20 mouse cellular contexts compared by ENCODE assay signal in genomic region chr3:87575766-87576165, GRCm38 (mm10). TPM values are rescaled to one million over a fixed set of nuclear protein-coding genes. Genes with fewer than 3 reads are reported as not detected.
DNase-seq lines count a peak whose midpoint lies in the region; ATAC-seq and TF ChIP-seq lines count a peak whose summit lies in the region.
"Had no signal": no experiment of that assay in that cellular context is flagged by ENCODE, and none has a peak within 500 bp of the region (broad histone marks: within the 10 kb centered on the region; RNA-seq: fewer than 3 reads in every experiment).

No protein-coding gene starts in this region.

- in situ Hi-C loops in CH12.LX (cut with MboI; ENCODE audit: low pct_ligation_motif_present, low pct_unique_long_range_greater_than_20kb, low sequenced_read_pairs): no loop called here

- H3K27me3 ChIP-seq in embryonic facial prominence, embryonic 11.5 days (ENCODE audit: control insufficient read depth, insufficient read depth, low read length): no peaks in the 10 kb centered on the region
- no peaks in the 10 kb centered on the region for H3K27me3 ChIP-seq in embryonic facial prominence, embryonic 10.5 days (replicated peaks; ENCODE audit: low read depth, poor library complexity, severe bottlenecking)
- H3K27me3 ChIP-seq in CH12.LX (replicated peaks): no peaks in the 10 kb centered on the region
- H3K27me3 ChIP-seq in heart, embryonic 11.5 days (ENCODE audit: control insufficient read depth, insufficient read depth, low read length): no peaks in the 10 kb centered on the region
- H3K27me3 ChIP-seq: liver, embryonic 13.5 days; neural tube, embryonic 12.5 days had no signal

- no peak for TF ChIP-seq POLR2A in CH12.LX (IDR thresholded peaks at IDR 0.05; ENCODE audit: low read depth, low read length)

- H3K79me2 ChIP-seq in CH12.LX (replicated peaks; ENCODE audit: control insufficient read depth, extremely low read depth, insufficient read depth, poor library complexity, severe bottlenecking): no peaks in the 10 kb centered on the region

- H3K9me3 ChIP-seq in embryonic facial prominence, embryonic 11.5 days (replicated peaks; ENCODE audit: control insufficient read depth, low read length): no peaks in the 10 kb centered on the region
- peaks cover under 1% of the 10 kb centered on the region; the same call in 1 of the 2 replicates for H3K9me3 ChIP-seq in embryonic facial prominence, embryonic 10.5 days
- H3K9me3 ChIP-seq in CH12.LX (replicated peaks; ENCODE audit: low read length): peaks cover 3% of the 10 kb centered on the region
- H3K9me3 ChIP-seq in heart, embryonic 11.5 days (replicated peaks; ENCODE audit: control insufficient read depth, low read length): no peaks in the 10 kb centered on the region; the same call in 1 of the 2 replicates
- H3K9me3 ChIP-seq: G1E had no signal

- no peaks in the 10 kb centered on the region for H3K4me1 ChIP-seq in embryonic facial prominence, embryonic 11.5 days (ENCODE audit: control insufficient read depth, insufficient read depth, low read length)
- H3K4me1 ChIP-seq in embryonic facial prominence, embryonic 10.5 days: no peaks in the 10 kb centered on the region
- H3K4me1 ChIP-seq in CH12.LX (ENCODE audit: control insufficient read depth in 1 of 2, insufficient read depth in 2 of 2): peaks cover 0 to under 1% of the 10 kb centered on the region in 2 experiments; a peak in 1 of 4 replicates
- H3K4me1 ChIP-seq in heart, embryonic 11.5 days (ENCODE audit: control insufficient read depth, insufficient read depth, low read length): no peaks in the 10 kb centered on the region
- H3K4me1 ChIP-seq: liver, embryonic 13.5 days; megakaryocyte, embryonic 14.5 days; neural tube, embryonic 12.5 days had no signal

- TF ChIP-seq EP300 in CH12.LX (IDR thresholded peaks at IDR 0.05; ENCODE audit: low read length): no peak

- no peak for TF ChIP-seq RAD21 in CH12.LX (IDR thresholded peaks at IDR 0.05; ENCODE audit: low read depth, low read length)

- WGBS in embryonic facial prominence, embryonic 11.5 days: 28% methylated on average over 6 of the region's 6 CpGs
- WGBS in embryonic facial prominence, embryonic 10.5 days: 27% methylated on average over 6 of the region's 6 CpGs
- WGBS in heart, embryonic 11.5 days (ENCODE audit: insufficient replicate concordance): 24% methylated on average over 6 of the region's 6 CpGs

- ATAC-seq in embryonic facial prominence, embryonic 11.5 days (replicated peaks; ENCODE audit: insufficient number of reproducible peaks, low FRiP score, low TSS enrichment, low read depth): no peak
- ATAC-seq in heart, embryonic 11.5 days (replicated peaks; ENCODE audit: insufficient number of reproducible peaks, low FRiP score, low TSS enrichment): no peak
- ATAC-seq: forebrain, postnatal 0 days; inflammation-experienced regulatory T-cells, adult 6 months; lung, postnatal 0 days had no signal

- no peaks in the 10 kb centered on the region for H3K36me3 ChIP-seq in embryonic facial prominence, embryonic 11.5 days (replicated peaks; ENCODE audit: control insufficient read depth, insufficient read depth, low read depth, low read length)
- no peaks in the 10 kb centered on the region for H3K36me3 ChIP-seq in embryonic facial prominence, embryonic 10.5 days (replicated peaks)
- no peaks in the 10 kb centered on the region for H3K36me3 ChIP-seq in CH12.LX (replicated peaks in 1 of 2; ENCODE audit: control insufficient read depth in 1 of 2, insufficient read depth in 1 of 2, low read length in 1 of 2)
- no peaks in the 10 kb centered on the region for H3K36me3 ChIP-seq in heart, embryonic 11.5 days (ENCODE audit: control insufficient read depth, insufficient read depth, low read length)
- H3K36me3 ChIP-seq: G1E; liver, embryonic 13.5 days; neural tube, embryonic 12.5 days had no signal

- DNase-seq in embryonic facial prominence, embryonic 11.5 days (ENCODE audit: low spot score): peak; percentile 68
- no peak for DNase-seq in embryonic facial prominence, embryonic 10.5 days (ENCODE audit: low spot score)
- DNase-seq in CH12.LX (ENCODE audit: extremely low read depth): peak; percentile 22
- DNase-seq in c-Kit-positive CD71-negative TER-119-negative erythroid progenitor cells, embryonic 14.5 days (ENCODE audit: low read depth): peak; percentile 38
- DNase-seq in induced T-regulatory cell, adult 2 months (ENCODE audit: low read depth): peak; percentile 36
- DNase-seq in spleen, postnatal 36 days (ENCODE audit: low spot score in 2 of 2): no peak
- no peak for DNase-seq in liver
- DNase-seq: B cell, adult 2 months; cerebellum, adult 11-12 months; cerebellum, postnatal 36 days; forebrain, postnatal 0 days; layer of hippocampus, adult 9-11 months; liver, embryonic 13.5 days; thymus, postnatal 4 days had no signal

- no peak overlapping the region for H3K4me3 ChIP-seq in embryonic facial prominence, embryonic 11.5 days (ENCODE audit: low read depth, low read length)
- H3K4me3 ChIP-seq in embryonic facial prominence, embryonic 10.5 days: no peak overlapping the region
- H3K4me3 ChIP-seq in CH12.LX (replicated peaks in 1 of 3; ENCODE audit: low read depth in 2 of 3, low read length in 2 of 3, poor library complexity in 1 of 3): no peak overlapping the region
- H3K4me3 ChIP-seq in heart, embryonic 11.5 days (ENCODE audit: low read depth, low read length): no peak overlapping the region
- H3K4me3 ChIP-seq: liver, embryonic 13.5 days; megakaryocyte, embryonic 14.5 days; neural tube, embryonic 12.5 days had no signal

- dilution Hi-C loops in CH12.LX (cut with MboI; ENCODE audit: extremely low pct_ligation_motif_present, extremely low pct_unique_long_range_greater_than_20kb, low sequenced_read_pairs): no loop called here

- no peak overlapping the region for H3K9ac ChIP-seq in embryonic facial prominence, embryonic 11.5 days (replicated peaks; ENCODE audit: low read length)
- no peak overlapping the region for H3K9ac ChIP-seq in CH12.LX (ENCODE audit: insufficient read depth, low read depth)
- H3K9ac ChIP-seq in heart, embryonic 11.5 days (ENCODE audit: low read depth, low read length): no peak overlapping the region
- H3K9ac ChIP-seq: forebrain, postnatal 0 days; liver, embryonic 13.5 days; neural tube, embryonic 12.5 days had no signal

- no peak overlapping the region for H3K27ac ChIP-seq in embryonic facial prominence, embryonic 11.5 days (replicated peaks; ENCODE audit: low read depth, low read length)
- H3K27ac ChIP-seq in embryonic facial prominence, embryonic 10.5 days (replicated peaks): no peak overlapping the region
- no peak overlapping the region for H3K27ac ChIP-seq in CH12.LX (ENCODE audit: insufficient read depth, low read depth)
- no peak overlapping the region for H3K27ac ChIP-seq in heart, embryonic 11.5 days (ENCODE audit: low read depth, low read length)
- H3K27ac ChIP-seq: liver, embryonic 13.5 days; neural tube, embryonic 12.5 days had no signal

- no peak overlapping the region for H3K4me2 ChIP-seq in embryonic facial prominence, embryonic 11.5 days (ENCODE audit: low read depth, low read length)
- H3K4me2 ChIP-seq in CH12.LX (ENCODE audit: insufficient read depth, low read depth, poor library complexity, severe bottlenecking): no peak overlapping the region
- no peak overlapping the region for H3K4me2 ChIP-seq in heart, embryonic 11.5 days
- H3K4me2 ChIP-seq: liver, embryonic 13.5 days; neural tube, embryonic 12.5 days had no signal

- TF ChIP-seq CTCF in CH12.LX (conservative IDR thresholded peaks at IDR 0.05 in 1 of 2, IDR thresholded peaks at IDR 0.05 in 1 of 2; ENCODE audit: low read depth in 2 of 2, low read length in 2 of 2): no peak

TF ChIP-seq in CH12.LX, 34 proteins besides CTCF, POLR2A, EP300 and RAD21:
- TF ChIP-seq CHD1 (IDR thresholded peaks at IDR 0.05; ENCODE audit: low read depth, low read length): no peak
- TF ChIP-seq MXI1 (IDR thresholded peaks at IDR 0.05; ENCODE audit: low read depth, low read length): no peak
- TF ChIP-seq JUND (conservative IDR thresholded peaks at IDR 0.05; ENCODE audit: low read depth, low read length): no peak

RNA-seq across cellular contexts. Expression of gene Arhgef11, which starts 41.6 kb away (rescaled TPM):
- polyA plus RNA-seq in embryonic facial prominence, embryonic 11.5 days (2014; fragmentation: Nextera tagmentation; extraction: Ambion mirVana): 11.7 and 13.6 TPM in 2 replicates
- polyA plus RNA-seq in embryonic facial prominence, embryonic 10.5 days (2016; fragmentation: Nextera tagmentation; extraction: Ambion mirVana): 16.0 and 16.9 TPM in 2 replicates
- total RNA-seq in CH12.LX (2012; rRNA removed) (7.7 and 8.7 TPM in 2 replicates), CH12.LX (2014; rRNA removed) (5.0 and 5.6 TPM in 2 replicates)
- 7.6 and 11.7 TPM in 2 replicates for polyA plus RNA-seq in CH12.LX (2012; ENCODE audit: insufficient read length, low read depth)
- 8.6 and 11.0 TPM in 2 replicates for polyA plus RNA-seq in heart, embryonic 11.5 days (2014; fragmentation: Nextera tagmentation; extraction: Ambion mirVana)

RNA-seq across cellular contexts. Expression of gene Etv3, which starts 50.6 kb away (rescaled TPM):
- 8.5 and 9.8 TPM in 2 replicates for polyA plus RNA-seq in embryonic facial prominence, embryonic 11.5 days (2014; fragmentation: Nextera tagmentation; extraction: Ambion mirVana)
- polyA plus RNA-seq in embryonic facial prominence, embryonic 10.5 days (2016; fragmentation: Nextera tagmentation; extraction: Ambion mirVana): 11.9 and 14.0 TPM in 2 replicates
- total RNA-seq in CH12.LX (2012; rRNA removed) (12.6 and 13.1 TPM in 2 replicates), CH12.LX (2014; rRNA removed) (16.8 and 17.3 TPM in 2 replicates)
- 22.7 and 24.1 TPM in 2 replicates for polyA plus RNA-seq in CH12.LX (2012; ENCODE audit: insufficient read length, low read depth)
- polyA plus RNA-seq in heart, embryonic 11.5 days (2014; fragmentation: Nextera tagmentation; extraction: Ambion mirVana): 7.7 and 9.0 TPM in 2 replicates

Comparison
In these comparisons a context has a peak if more than half of its experiments do, and no peak if none do; other contexts are left out.
1. DNase-seq: peak in embryonic facial prominence, embryonic 11.5 days (single experiment), CH12.LX (single experiment), c-Kit-positive CD71-negative TER-119-negative erythroid progenitor cells, embryonic 14.5 days (single experiment) and induced T-regulatory cell, adult 2 months (single experiment); none in embryonic facial prominence, embryonic 10.5 days (single experiment), spleen, postnatal 36 days (0 of 2) and liver (single experiment).